Mouse (Mus musculus): ENCODE measurements around the gene Ubtd1. TPM values are rescaled to one million over a fixed set of nuclear protein-coding genes. Genes with fewer than 3 reads are reported as not detected.

Ubtd1 gene
- polyA plus RNA-seq, 1 experiment from 2014 or later = 12.5 TPM

DNA sequence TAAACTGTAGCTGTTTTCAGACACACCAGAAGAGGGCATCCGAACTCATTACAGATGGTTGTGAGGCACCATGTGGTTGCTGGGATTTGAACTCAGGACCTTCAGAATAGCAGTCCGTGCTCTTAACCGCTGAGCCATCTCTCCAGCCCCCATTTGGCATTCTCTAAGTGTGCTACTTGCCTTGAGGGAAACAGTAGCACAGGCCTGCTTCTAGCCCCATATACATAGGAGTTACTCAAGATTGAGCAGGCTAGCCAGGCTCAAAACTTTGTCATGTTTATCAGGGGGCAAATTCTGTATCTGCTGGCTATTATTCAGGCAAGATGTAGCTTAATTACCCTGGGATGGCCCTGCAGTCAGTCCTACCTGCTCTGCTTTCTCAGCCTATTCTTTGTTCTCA lies 69.8 kb downstream of the Ubtd1 start:
- no peaks in the 10 kb centered on the region for H3K9me3 ChIP-seq (ENCODE audit: control insufficient read depth)
- no peaks in the 10 kb centered on the region for H3K4me1 ChIP-seq (replicated peaks; ENCODE audit: control insufficient read depth, insufficient read depth, low read length)
- no peak overlapping the region for H3K4me3 ChIP-seq (ENCODE audit: low read depth, low read length)
- H3K27ac ChIP-seq (ENCODE audit: low read depth, low read length) = no peak overlapping the region
- no peak for ATAC-seq
- H3K9ac ChIP-seq (ENCODE audit: low read depth, low read length) = no peak overlapping the region
- no peak overlapping the region for H3K4me2 ChIP-seq (replicated peaks; ENCODE audit: low read depth)
- 86% methylated on average over 3 of the region's 3 CpGs for WGBS
- no peak for TF ChIP-seq CTCF (IDR thresholded peaks at IDR 0.05; ENCODE audit: low read depth)
- H3K27me3 ChIP-seq (replicated peaks; ENCODE audit: control insufficient read depth, insufficient read depth, low read length) = no peaks in the 10 kb centered on the region
- H3K36me3 ChIP-seq (ENCODE audit: control insufficient read depth, insufficient read depth) = no peaks in the 10 kb centered on the region

GRCm38 (mm10) chr19:42051948-42052347 lies 70.4 kb downstream of the Ubtd1 start, which contains the start of gene 4933411K16Rik:
4933411K16Rik (plus strand) TSS chr19:42052248.
- TF ChIP-seq CTCF (IDR thresholded peaks at IDR 0.05; ENCODE audit: low read depth) = no peak
- Histone ChIP-seq H3K36me3 (ENCODE audit: control insufficient read depth, insufficient read depth) (no peaks in the 10 kb centered on the region), H3K27me3 (replicated peaks; ENCODE audit: control insufficient read depth, insufficient read depth, low read length) (no peaks in the 10 kb centered on the region), H3K4me2 (replicated peaks; ENCODE audit: low read depth) (no peak within 1 kb of the TSS), H3K4me3 (ENCODE audit: low read depth, low read length) (no peak within 1 kb of the TSS), H3K9ac (ENCODE audit: low read depth, low read length) (no peak within 1 kb of the TSS), H3K9me3 (ENCODE audit: control insufficient read depth) (no peaks in the 10 kb centered on the region), H3K4me1 (replicated peaks; ENCODE audit: control insufficient read depth, insufficient read depth, low read length) (no peaks in the 10 kb centered on the region), H3K27ac (ENCODE audit: low read depth, low read length) (0 out of 2 replicates have a peak within 1 kb of the TSS, but pooled peaks have one; percentile 35)
- ATAC-seq = no peak
- WGBS = 74% methylated on average over 4 of the region's 4 CpGs

DNA sequence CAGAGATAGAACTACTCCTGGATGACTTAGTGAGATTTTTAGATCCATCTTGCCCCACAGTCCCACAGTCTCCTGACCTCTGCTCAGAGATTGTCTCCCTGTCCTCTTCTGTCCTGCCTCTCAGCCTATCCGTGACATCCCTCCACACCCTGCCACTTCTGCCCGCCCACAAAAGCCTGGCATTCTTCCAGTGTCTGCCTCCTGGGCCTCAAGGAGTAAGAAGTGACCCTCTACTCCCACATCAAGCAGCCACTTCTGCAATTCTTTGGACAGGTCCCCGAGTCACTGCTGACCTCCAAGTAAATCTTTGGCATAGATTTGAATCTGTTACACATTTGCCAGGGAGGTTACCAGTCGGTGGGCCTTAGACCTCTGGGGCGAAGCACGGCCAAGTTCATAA lies 72.7 kb downstream of the Ubtd1 start:
- no peak overlapping the region for H3K4me2 ChIP-seq (replicated peaks; ENCODE audit: low read depth)
- H3K36me3 ChIP-seq (ENCODE audit: control insufficient read depth, insufficient read depth) = no peaks in the 10 kb centered on the region
- no peak overlapping the region for H3K4me3 ChIP-seq (ENCODE audit: low read depth, low read length)
- no peak for ATAC-seq
- TF ChIP-seq CTCF (IDR thresholded peaks at IDR 0.05; ENCODE audit: low read depth) = no peak
- H3K27me3 ChIP-seq (replicated peaks; ENCODE audit: control insufficient read depth, insufficient read depth, low read length) = no peaks in the 10 kb centered on the region
- 68% methylated on average over 6 of the region's 6 CpGs for WGBS
- H3K9me3 ChIP-seq (ENCODE audit: control insufficient read depth) = no peaks in the 10 kb centered on the region
- no peak overlapping the region for H3K9ac ChIP-seq (ENCODE audit: low read depth, low read length)
- no peaks in the 10 kb centered on the region for H3K4me1 ChIP-seq (replicated peaks; ENCODE audit: control insufficient read depth, insufficient read depth, low read length)
- no peak overlapping the region for H3K27ac ChIP-seq (ENCODE audit: low read depth, low read length)

- WGBS = 79% methylated on average over 2 of the region's 2 CpGs
- Histone ChIP-seq H3K4me2 (replicated peaks; ENCODE audit: low read depth) (no peak overlapping the region), H3K27ac (ENCODE audit: low read depth, low read length) (no peak overlapping the region), H3K36me3 (ENCODE audit: control insufficient read depth, insufficient read depth) (no peaks in the 10 kb centered on the region), H3K4me3 (ENCODE audit: low read depth, low read length) (no peak overlapping the region), H3K9ac (ENCODE audit: low read depth, low read length) (no peak overlapping the region), H3K27me3 (replicated peaks; ENCODE audit: control insufficient read depth, insufficient read depth, low read length) (no peaks in the 10 kb centered on the region), H3K9me3 (ENCODE audit: control insufficient read depth) (no peaks in the 10 kb centered on the region), H3K4me1 (replicated peaks; ENCODE audit: control insufficient read depth, insufficient read depth, low read length) (no peaks in the 10 kb centered on the region)
- no peak for TF ChIP-seq CTCF (IDR thresholded peaks at IDR 0.05; ENCODE audit: low read depth)
- ATAC-seq = no peak
Observed at GRCm38 (mm10) chr19:42055881-42056280, 74.3 kb downstream of the Ubtd1 start.

DNA sequence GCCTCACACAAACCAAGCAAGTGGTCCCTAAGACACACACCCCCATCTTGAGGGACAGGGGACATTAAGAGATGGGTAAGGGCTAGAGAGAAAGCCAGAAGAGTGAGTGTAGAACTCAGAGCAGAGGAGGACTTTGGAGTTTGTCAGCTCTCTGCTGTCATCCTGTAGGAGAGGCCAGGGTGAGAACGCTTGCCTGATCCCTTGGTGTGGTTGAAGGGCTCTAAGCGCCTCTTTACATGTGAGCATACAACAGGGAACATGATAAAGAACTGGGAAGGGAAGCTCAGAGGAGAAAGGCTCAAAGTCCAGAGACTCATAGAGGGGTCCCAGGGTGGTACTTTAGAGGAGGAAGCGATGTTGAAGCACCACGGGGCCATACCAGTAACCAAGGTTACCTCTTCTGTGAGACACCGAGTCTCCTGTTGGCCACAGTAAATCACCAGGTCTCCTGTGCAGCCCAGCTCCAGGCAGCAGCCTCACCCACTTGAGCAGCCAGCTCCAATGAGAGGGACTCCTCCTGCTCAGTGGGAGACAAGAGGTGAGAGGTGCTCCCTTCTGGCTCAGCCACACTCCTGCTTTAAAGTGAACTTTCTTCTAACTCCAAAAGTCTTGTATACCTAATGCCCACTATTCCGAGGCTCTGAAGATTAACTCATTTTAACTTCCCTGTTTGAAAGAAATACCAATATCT lies 75.3 kb downstream of the Ubtd1 start:
- H3K4me2 ChIP-seq (replicated peaks; ENCODE audit: low read depth) = no peak overlapping the region
- ATAC-seq = peak; percentile 71; the same call in 1 of the 2 replicates
- WGBS = 49% methylated on average over 6 of the region's 6 CpGs

DNA sequence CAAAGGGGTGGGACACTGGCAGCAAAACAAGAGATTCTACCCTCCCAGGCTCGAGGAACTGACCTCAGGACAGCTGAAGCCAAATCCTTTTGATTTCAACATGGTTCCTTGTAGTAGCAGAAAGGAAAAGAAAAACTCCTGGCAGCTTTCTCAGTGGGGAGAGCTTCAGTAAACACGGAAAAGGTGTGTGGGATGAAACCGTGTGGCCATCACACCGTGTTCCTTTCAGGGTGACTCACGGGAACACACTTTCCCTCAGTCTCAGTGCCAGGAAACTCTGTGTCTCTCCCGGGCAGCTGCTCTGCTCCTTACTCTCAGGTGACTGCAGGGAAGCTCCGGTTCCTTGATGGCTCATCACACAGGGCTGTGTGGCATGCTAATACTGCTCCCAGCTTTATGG lies 76.9 kb downstream of the Ubtd1 start:
- ATAC-seq = 0 out of 2 replicates have a peak, but pooled peaks have one; percentile 22
- Histone ChIP-seq H3K27ac (ENCODE audit: low read depth, low read length) (no peak overlapping the region), H3K4me3 (ENCODE audit: low read depth, low read length) (no peak overlapping the region), H3K9me3 (ENCODE audit: control insufficient read depth) (no peaks in the 10 kb centered on the region), H3K36me3 (ENCODE audit: control insufficient read depth, insufficient read depth) (no peaks in the 10 kb centered on the region), H3K4me1 (replicated peaks; ENCODE audit: control insufficient read depth, insufficient read depth, low read length) (no peaks in the 10 kb centered on the region), H3K4me2 (replicated peaks; ENCODE audit: low read depth) (no peak overlapping the region), H3K27me3 (replicated peaks; ENCODE audit: control insufficient read depth, insufficient read depth, low read length) (no peaks in the 10 kb centered on the region), H3K9ac (ENCODE audit: low read depth, low read length) (no peak overlapping the region)
- WGBS = 43% methylated on average over 7 of the region's 7 CpGs
- TF ChIP-seq CTCF (IDR thresholded peaks at IDR 0.05; ENCODE audit: low read depth) = no peak

More for the DNA sequence above, 75.3 kb downstream of the Ubtd1 start:
- Histone ChIP-seq H3K9me3 (ENCODE audit: control insufficient read depth) (no peaks in the 10 kb centered on the region), H3K27ac (ENCODE audit: low read depth, low read length) (0 out of 2 replicates have a peak overlapping the region, but pooled peaks have one; percentile 3), H3K4me3 (ENCODE audit: low read depth, low read length) (no peak overlapping the region), H3K27me3 (replicated peaks; ENCODE audit: control insufficient read depth, insufficient read depth, low read length) (no peaks in the 10 kb centered on the region), H3K9ac (ENCODE audit: low read depth, low read length) (no peak overlapping the region), H3K4me1 (replicated peaks; ENCODE audit: control insufficient read depth, insufficient read depth, low read length) (no peaks in the 10 kb centered on the region), H3K36me3 (ENCODE audit: control insufficient read depth, insufficient read depth) (no peaks in the 10 kb centered on the region)
- no peak for TF ChIP-seq CTCF (IDR thresholded peaks at IDR 0.05; ENCODE audit: low read depth)

All from intestine, postnatal 0 days (tissue).